Mouse (Mus musculus) bone marrow, adult 2 months (tissue): Measurements from ENCODE around the gene Suco.

ENCODE experiments used
- CTCF ChIP-seq: fragments of 200-500 bp; IDR thresholded peaks from 2 replicates; pipeline ENCODE4 v1.5.1; 2011; ENCODE audit warnings: low read length, control low read depth; ENCODE audit not compliant: control insufficient read depth, insufficient read depth
- POLR2A ChIP-seq: fragments of 200-500 bp; IDR thresholded peaks from 2 replicates; pipeline ENCODE4 v1.6.1; 2011; ENCODE audit warnings: low read depth, mild to moderate bottlenecking, control low read depth, low read length, borderline replicate concordance; ENCODE audit not compliant: control insufficient read depth

- TF ChIP-seq CTCF (no peak), POLR2A (no peak)
Observed at GRCm38 (mm10) chr1:161916036-161916435, 39.6 kb upstream of the Suco start.
